Mouse (Mus musculus): ENCODE data around the gene Magix.
"Not testable (repeated sequence)": the region's sequence is repeated elsewhere in the genome, so short reads cannot be mapped to it uniquely, and the experiment has no call there.

- TF ChIP-seq CTCF (conservative IDR thresholded peaks at IDR 0.05; ENCODE audit: low read length); NANOG (IDR thresholded peaks at IDR 0.05; ENCODE audit: borderline replicate concordance, low read length); POU5F1 (IDR thresholded peaks at IDR 0.05; ENCODE audit: borderline replicate concordance, low read length): not testable (repeated sequence)
Observed at GRCm38 (mm10) chrX:7713764-7714134, 32.7 kb upstream of the Magix start.
